Mouse (Mus musculus): ENCODE results near the gene Ccdc171. TPM values are rescaled to one million over a fixed set of nuclear protein-coding genes. Genes with fewer than 3 reads are reported as not detected.

Ccdc171 gene
- polyA plus RNA-seq, 1 experiment from 2014 or later: 2.0 TPM

DNA sequence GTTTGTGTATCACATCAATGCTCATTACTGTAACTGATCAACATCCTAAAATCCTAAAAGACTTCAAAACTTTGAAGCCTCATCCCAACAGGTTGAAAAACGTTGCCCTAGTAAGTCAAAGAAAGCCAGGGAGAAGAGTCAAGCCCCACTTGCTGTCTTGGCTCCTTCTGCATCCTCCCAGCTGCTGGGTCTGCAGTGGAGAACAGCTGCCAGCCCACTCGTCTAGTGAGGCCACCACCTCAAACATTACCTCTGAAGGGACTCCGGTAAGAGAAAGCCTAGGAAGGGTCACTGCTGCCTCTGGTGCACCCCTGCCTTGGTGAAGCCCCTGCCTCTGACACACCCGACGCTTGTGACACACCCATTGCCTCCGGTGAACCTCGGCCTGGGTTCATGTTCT lies 336.9 kb downstream of the Ccdc171 start:
- 72% methylated on average over 7 of the region's 7 CpGs for WGBS
- Histone ChIP-seq H3K4me2 (replicated peaks; ENCODE audit: low read depth, low read length) (no peak overlapping the region), H3K4me1 (ENCODE audit: insufficient read depth, low read depth, low read length) (no peaks in the 10 kb centered on the region), H3K27ac (ENCODE audit: low read length) (no peak overlapping the region), H3K36me3 (ENCODE audit: insufficient read depth, low read length) (no peaks in the 10 kb centered on the region), H3K4me3 (ENCODE audit: low read depth, low read length) (no peak overlapping the region), H3K27me3 (replicated peaks; ENCODE audit: insufficient read depth, low read length) (no peaks in the 10 kb centered on the region), H3K9ac (replicated peaks; ENCODE audit: low read depth) (no peak overlapping the region), H3K9me3 (ENCODE audit: low read length) (no peaks in the 10 kb centered on the region)
- ATAC-seq: no peak
- no peak for TF ChIP-seq EP300 (IDR thresholded peaks at IDR 0.05)
- TF ChIP-seq CTCF (IDR thresholded peaks at IDR 0.05): no peak
- no peak for DNase-seq (ENCODE audit: low spot score)

- no peaks in the 10 kb centered on the region for H3K4me1 ChIP-seq (ENCODE audit: insufficient read depth, low read depth, low read length)
- WGBS: 55% methylated on average over 7 of the region's 7 CpGs
- peak; percentile 36; the same call in 1 of the 2 replicates for TF ChIP-seq CTCF (IDR thresholded peaks at IDR 0.05)
- no peak for TF ChIP-seq EP300 (IDR thresholded peaks at IDR 0.05)
- H3K9me3 ChIP-seq (ENCODE audit: low read length): no peaks in the 10 kb centered on the region
- ATAC-seq (no peak), DNase-seq (ENCODE audit: low spot score) (no peak)
- no peak overlapping the region for H3K4me3 ChIP-seq (ENCODE audit: low read depth, low read length)
- H3K27ac ChIP-seq (ENCODE audit: low read length): no peak overlapping the region
- H3K4me2 ChIP-seq (replicated peaks; ENCODE audit: low read depth, low read length): no peak overlapping the region
- no peaks in the 10 kb centered on the region for H3K27me3 ChIP-seq (replicated peaks; ENCODE audit: insufficient read depth, low read length)
- H3K9ac ChIP-seq (replicated peaks; ENCODE audit: low read depth): no peak overlapping the region
- no peaks in the 10 kb centered on the region for H3K36me3 ChIP-seq (ENCODE audit: insufficient read depth, low read length)
Observed at GRCm38 (mm10) chr4:83876600-83876999, 351.3 kb downstream of the Ccdc171 start.

DNA sequence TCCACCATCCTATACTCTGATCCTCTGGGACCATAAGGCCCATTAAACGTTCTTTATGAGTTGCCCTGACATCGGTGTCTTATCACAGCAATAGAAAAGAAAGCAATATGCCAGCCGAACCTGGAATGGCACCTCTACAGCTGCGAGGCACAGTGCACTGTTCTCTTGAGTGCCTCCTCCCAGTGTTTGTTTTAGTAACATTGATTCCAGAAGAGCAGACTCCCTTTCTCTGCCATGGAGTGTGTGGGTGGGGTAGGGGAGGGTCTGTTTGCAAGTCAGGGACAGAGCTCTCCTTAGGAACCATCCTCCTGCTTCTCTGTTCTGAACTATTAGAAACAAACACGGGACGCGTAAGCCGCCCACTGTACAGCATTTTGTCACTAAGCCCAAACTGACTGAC lies 352.9 kb downstream of the Ccdc171 start:
- no peak overlapping the region for H3K9ac ChIP-seq (replicated peaks; ENCODE audit: low read depth)
- DNase-seq (ENCODE audit: low spot score) (no peak), ATAC-seq (no peak)
- no peak overlapping the region for H3K27ac ChIP-seq (ENCODE audit: low read length)
- no peak overlapping the region for H3K4me3 ChIP-seq (ENCODE audit: low read depth, low read length)
- no peak for TF ChIP-seq EP300 (IDR thresholded peaks at IDR 0.05)
- TF ChIP-seq CTCF (IDR thresholded peaks at IDR 0.05): no peak
- no peaks in the 10 kb centered on the region for H3K36me3 ChIP-seq (ENCODE audit: insufficient read depth, low read length)
- no peaks in the 10 kb centered on the region for H3K4me1 ChIP-seq (ENCODE audit: insufficient read depth, low read depth, low read length)
- 48% methylated on average over 8 of the region's 8 CpGs for WGBS
- no peaks in the 10 kb centered on the region for H3K9me3 ChIP-seq (ENCODE audit: low read length)
- no peaks in the 10 kb centered on the region for H3K27me3 ChIP-seq (replicated peaks; ENCODE audit: insufficient read depth, low read length)
- no peak overlapping the region for H3K4me2 ChIP-seq (replicated peaks; ENCODE audit: low read depth, low read length)

- no peak overlapping the region for H3K4me2 ChIP-seq (replicated peaks; ENCODE audit: low read depth, low read length)
- 59% methylated on average over 13 of the region's 13 CpGs for WGBS
Observed at GRCm38 (mm10) chr4:83888459-83889054, 363.2 kb downstream of the Ccdc171 start.

DNA sequence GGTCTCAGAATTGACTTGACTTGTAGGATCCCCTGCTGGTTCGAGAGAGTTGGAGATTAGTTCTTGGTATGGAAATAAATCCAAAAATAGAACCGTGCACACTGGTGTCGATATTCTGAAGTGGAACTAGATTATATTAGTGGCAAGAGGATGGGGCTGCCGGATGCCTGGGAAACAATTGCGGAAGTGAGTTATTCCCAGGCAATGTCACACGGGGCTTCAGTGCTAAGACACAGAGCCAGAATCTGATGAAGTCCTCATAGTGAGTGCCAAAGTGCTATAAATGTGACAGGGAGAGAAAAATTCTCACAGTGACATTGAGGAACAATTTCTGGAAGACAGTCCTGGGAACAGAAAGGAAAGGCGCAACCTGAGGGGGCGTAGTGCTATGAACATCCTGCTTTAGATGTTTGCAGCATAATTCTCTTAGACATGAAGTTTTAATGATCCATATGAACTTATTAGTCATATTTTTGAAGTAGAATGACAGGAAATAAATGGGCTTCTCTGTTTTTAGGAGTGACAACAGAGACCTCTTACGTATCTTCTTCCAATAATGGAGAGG lies 376.8 kb downstream of the Ccdc171 start:
- no peaks in the 10 kb centered on the region for H3K4me1 ChIP-seq (ENCODE audit: insufficient read depth, low read depth, low read length)
- no peak overlapping the region for H3K27ac ChIP-seq (ENCODE audit: low read length)
- 62% methylated on average over 9 of the region's 9 CpGs for WGBS
- TF ChIP-seq CTCF (IDR thresholded peaks at IDR 0.05) (no peak), EP300 (IDR thresholded peaks at IDR 0.05) (no peak)
- no peak overlapping the region for H3K4me2 ChIP-seq (replicated peaks; ENCODE audit: low read depth, low read length)
- no peak overlapping the region for H3K9ac ChIP-seq (replicated peaks; ENCODE audit: low read depth)
- H3K36me3 ChIP-seq (ENCODE audit: insufficient read depth, low read length): no peaks in the 10 kb centered on the region
- ATAC-seq (no peak), DNase-seq (ENCODE audit: low spot score) (no peak)
- H3K27me3 ChIP-seq (replicated peaks; ENCODE audit: insufficient read depth, low read length): no peaks in the 10 kb centered on the region
- H3K4me3 ChIP-seq (ENCODE audit: low read depth, low read length): no peak overlapping the region
- no peaks in the 10 kb centered on the region for H3K9me3 ChIP-seq (ENCODE audit: low read length)

More at GRCm38 (mm10) chr4:83888459-83889054, 363.2 kb downstream of the Ccdc171 start:
- ATAC-seq (no peak), DNase-seq (ENCODE audit: low spot score) (no peak)
- H3K36me3 ChIP-seq (ENCODE audit: insufficient read depth, low read length): no peaks in the 10 kb centered on the region
- no peaks in the 10 kb centered on the region for H3K4me1 ChIP-seq (ENCODE audit: insufficient read depth, low read depth, low read length)
- H3K4me3 ChIP-seq (ENCODE audit: low read depth, low read length): no peak overlapping the region
- H3K27ac ChIP-seq (ENCODE audit: low read length): no peak overlapping the region
- no peak overlapping the region for H3K9ac ChIP-seq (replicated peaks; ENCODE audit: low read depth)
- no peaks in the 10 kb centered on the region for H3K9me3 ChIP-seq (ENCODE audit: low read length)
- no peak for TF ChIP-seq EP300 (IDR thresholded peaks at IDR 0.05)
- TF ChIP-seq CTCF (IDR thresholded peaks at IDR 0.05): no peak
- no peaks in the 10 kb centered on the region for H3K27me3 ChIP-seq (replicated peaks; ENCODE audit: insufficient read depth, low read length)

Other genes with a start within 250 kb of the Ccdc171 start
- gene Ttc39b, start 201.3 kb upstream of the Ccdc171 start, polyA plus RNA-seq (2015; fragmentation: Nextera tagmentation; extraction: Ambion mirVana): 6.7 and 7.5 TPM in 2 replicates
- 21.5 and 24.5 TPM in 2 replicates for gene Snapc3, start 107.8 kb upstream of the Ccdc171 start, polyA plus RNA-seq (2015; fragmentation: Nextera tagmentation; extraction: Ambion mirVana)
- gene Psip1, start 39.1 kb upstream of the Ccdc171 start, polyA plus RNA-seq (2015; fragmentation: Nextera tagmentation; extraction: Ambion mirVana): 38.1 and 44.2 TPM in 2 replicates

Measured in lung, postnatal 0 days (tissue).